Mouse (Mus musculus) gastrocnemius, adult 18-20 months (tissue): ENCODE data around the gene Trim24. TPM values are rescaled to one million over a fixed set of nuclear protein-coding genes. Genes with fewer than 3 reads are reported as not detected.

Experiments used
- DNase-seq: peaks from one replicate; pipeline ENCODE4 v3.0.0; 2021; ENCODE audit warnings: low spot score
- total RNA-seq, 2 experiments: library from RNA; stranded (reverse); gene quantifications; 2 replicates each; pipeline ENCODE4 v1.2.3; 2021

Gene Trim24
- total RNA-seq, 2 experiments from 2014 or later, result 38.6 to 39.2 TPM

GRCm38 (mm10) chr6:37862893-37863292 lies 7.7 kb upstream of the Trim24 start:
- no peak for DNase-seq

GRCm38 (mm10) chr6:37863961-37864730 lies 6.5 kb upstream of the Trim24 start:
- no peak for DNase-seq

GRCm38 (mm10) chr6:37871137-37871851 lies 683 bp downstream of the Trim24 start:
- DNase-seq, result peak; percentile 36

GRCm38 (mm10) chr6:37872861-37873260 lies 2.2 kb downstream of the Trim24 start:
- no peak for DNase-seq

- no peak for DNase-seq
These were observed 3.1 kb downstream of the Trim24 start for GRCm38 (mm10) chr6:37873731-37874130.

GRCm38 (mm10) chr6:37878206-37878605 lies 7.6 kb downstream of the Trim24 start:
- no peak for DNase-seq

- no peak for DNase-seq
These were observed 10.0 kb downstream of the Trim24 start for GRCm38 (mm10) chr6:37880586-37880985.

GRCm38 (mm10) chr6:37893586-37893985 lies 23.0 kb downstream of the Trim24 start:
- no peak for DNase-seq

- DNase-seq, result peak; percentile 21
These were observed 25.2 kb downstream of the Trim24 start for GRCm38 (mm10) chr6:37895646-37896435.

GRCm38 (mm10) chr6:37900221-37900620 lies 29.6 kb downstream of the Trim24 start:
- no peak for DNase-seq

GRCm38 (mm10) chr6:37901791-37902190 lies 31.2 kb downstream of the Trim24 start:
- no peak for DNase-seq

GRCm38 (mm10) chr6:37903810-37904209 lies 33.2 kb downstream of the Trim24 start:
- no peak for DNase-seq

- no peak for DNase-seq
These were observed 42.9 kb downstream of the Trim24 start for GRCm38 (mm10) chr6:37913525-37913924.

GRCm38 (mm10) chr6:37925104-37925503 lies 54.5 kb downstream of the Trim24 start:
- DNase-seq, result no peak

GRCm38 (mm10) chr6:37926751-37927150 lies 56.1 kb downstream of the Trim24 start:
- DNase-seq, result no peak

- DNase-seq, result no peak
These were observed 65.9 kb downstream of the Trim24 start for GRCm38 (mm10) chr6:37936498-37936897.

- DNase-seq, result no peak
These were observed 80.7 kb downstream of the Trim24 start for GRCm38 (mm10) chr6:37951306-37951705.

- no peak for DNase-seq
These were observed 96.8 kb downstream of the Trim24 start for GRCm38 (mm10) chr6:37967386-37967785.

GRCm38 (mm10) chr6:38007459-38007858 lies 136.8 kb downstream of the Trim24 start:
- DNase-seq, result peak; percentile 50

- DNase-seq, result no peak
These were observed 142.2 kb downstream of the Trim24 start for GRCm38 (mm10) chr6:38012829-38013228.
